Mouse (Mus musculus) ES-Bruce4 (cell line): ENCODE results near the gene E2f1.

Experiments
- CTCF ChIP-seq: IDR thresholded peaks from one replicate; pipeline ENCODE4 v1.8.1; 2011; ENCODE audit warnings: low read depth, low read length
- EP300 ChIP-seq: IDR thresholded peaks from 2 replicates; pipeline ENCODE4 v1.6.1; 2011; ENCODE audit warnings: low read depth, low read length; ENCODE audit not compliant: insufficient read depth
- POLR2A ChIP-seq: IDR thresholded peaks from one replicate; pipeline ENCODE4 v1.8.1; 2011; ENCODE audit warnings: low read length; ENCODE audit not compliant: insufficient read depth

DNA sequence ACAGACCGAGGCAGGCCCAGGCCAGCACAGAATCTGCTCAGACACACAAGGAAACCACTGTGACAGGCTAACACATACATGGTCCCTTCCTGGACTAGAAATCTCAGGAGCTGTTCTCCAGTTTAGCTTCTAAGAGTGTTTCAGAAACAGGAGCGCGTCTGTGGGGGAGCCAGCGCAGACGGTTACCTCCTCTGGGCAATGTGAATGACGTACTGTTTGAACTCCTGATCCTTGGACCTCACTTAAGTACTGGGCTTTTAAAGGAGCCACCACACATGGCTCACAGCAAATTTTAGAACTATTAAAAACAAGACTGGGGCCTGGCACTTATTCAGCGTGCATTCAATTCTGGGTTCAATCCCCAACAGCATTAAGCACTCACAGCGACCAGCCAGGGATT is 3.1 kb downstream of the E2f1 start:
- TF ChIP-seq CTCF (no peak), EP300 (no peak), POLR2A (no peak)
